Mouse (Mus musculus) ES-Bruce4 (cell line): ENCODE results near the gene Anks1.

Experiments used
- CTCF ChIP-seq: IDR thresholded peaks from one replicate; pipeline ENCODE4 v1.8.1; 2011; ENCODE audit warnings: low read depth, low read length
- EP300 ChIP-seq: IDR thresholded peaks from 2 replicates; pipeline ENCODE4 v1.6.1; 2011; ENCODE audit warnings: low read depth, low read length; ENCODE audit not compliant: insufficient read depth
- POLR2A ChIP-seq: IDR thresholded peaks from one replicate; pipeline ENCODE4 v1.8.1; 2011; ENCODE audit warnings: low read length; ENCODE audit not compliant: insufficient read depth

DNA sequence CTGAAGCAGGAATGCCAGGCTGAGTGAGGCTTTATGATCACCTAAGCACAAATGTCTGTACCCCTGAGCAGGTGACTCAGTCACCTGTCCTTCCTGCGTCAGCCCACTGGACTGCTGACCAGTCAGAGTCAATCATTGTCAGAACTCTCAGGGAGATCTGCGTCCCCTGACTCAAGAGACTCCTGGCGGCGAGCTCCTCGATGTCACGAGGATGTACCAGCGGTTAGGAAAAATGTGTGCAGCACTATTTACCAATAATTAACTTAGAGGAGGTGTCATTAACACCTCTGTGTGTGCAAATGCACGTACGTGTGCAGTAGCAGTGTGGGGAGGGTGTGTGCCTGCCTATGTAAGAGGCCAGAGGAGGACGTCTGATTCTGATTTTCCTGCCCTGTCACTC is 56.2 kb downstream of the Anks1 start:
- TF ChIP-seq CTCF, result no peak
- TF ChIP-seq POLR2A, result no peak
- no peak for TF ChIP-seq EP300
